Mouse (Mus musculus) E14TG2a.4 (cell line): Measurements from ENCODE around the gene Clcn6.

Experiments
- CTCF ChIP-seq: conservative IDR thresholded peaks from 2 replicates; pipeline ENCODE4 v1.5.1; 2014; ENCODE audit warnings: low read length
- NANOG ChIP-seq: IDR thresholded peaks from 2 replicates; pipeline ENCODE4 v1.6.1; 2014; ENCODE audit warnings: borderline replicate concordance, low read length, mixed read lengths

DNA sequence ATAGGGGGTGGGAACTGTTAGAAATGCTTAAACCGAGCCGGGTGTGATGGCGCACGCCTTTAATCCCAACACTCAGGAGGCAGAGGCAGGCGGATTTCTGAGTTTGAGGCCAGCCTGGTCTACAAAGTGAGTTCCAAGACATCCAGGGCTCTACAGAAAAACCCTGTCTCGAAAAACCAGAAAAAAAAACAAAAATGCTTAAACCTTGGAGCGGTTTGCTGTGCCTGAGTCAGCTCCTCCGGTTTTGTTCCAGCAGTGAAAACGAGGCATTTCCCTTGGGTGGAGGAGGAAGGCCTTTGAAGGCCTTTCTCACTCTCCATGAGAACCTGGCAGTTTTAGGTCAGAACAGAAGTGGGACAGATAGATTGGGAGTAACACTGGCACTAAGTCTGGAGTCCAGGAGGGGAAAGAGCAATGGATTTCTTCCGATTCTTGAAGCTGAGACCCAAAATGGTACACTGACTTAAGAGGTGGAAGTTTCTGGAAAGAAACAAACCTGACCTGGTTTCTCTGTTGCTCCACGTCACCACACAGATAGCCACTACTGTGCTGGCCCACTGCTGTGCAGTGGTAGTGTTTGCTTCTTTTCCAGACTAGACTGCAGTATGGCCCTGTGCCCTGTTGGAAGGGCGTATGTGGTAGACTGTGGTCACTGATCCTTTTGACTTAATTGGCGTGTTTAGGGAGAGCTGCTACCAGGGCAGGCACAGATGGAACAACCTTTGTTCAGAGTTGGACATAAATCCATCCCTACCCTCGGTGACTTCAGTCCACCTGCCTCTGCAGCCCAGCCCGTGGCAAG, 1.6 kb upstream of the Clcn6 start:
- no peak for TF ChIP-seq CTCF
- no peak for TF ChIP-seq NANOG
